Mouse (Mus musculus) E14TG2a.4 (cell line): ENCODE measurements at regions not wholly inside any gene's neighbourhood (a gene's known extent, or its start where the extent isn't known, plus 50 kb on each side); places are given as distances from the start of the nearest gene placed in this dataset.

Experiments used
- CTCF ChIP-seq: conservative IDR thresholded peaks from 2 replicates; pipeline ENCODE4 v1.5.1; 2014; ENCODE audit warnings: low read length
- POU5F1 ChIP-seq: IDR thresholded peaks from 2 replicates; pipeline ENCODE4 v1.6.1; 2014; ENCODE audit warnings: low read length, borderline replicate concordance

GRCm38 (mm10) chr5:101091027-101091598 is 245.6 kb downstream of the Gpat3 start:
- TF ChIP-seq CTCF (no peak), POU5F1 (no peak)
